Mouse (Mus musculus): ENCODE measurements at regions not wholly inside any gene's neighbourhood (a gene's known extent, or its start where the extent isn't known, plus 50 kb on each side); places are given as distances from the start of the nearest gene placed in this dataset.

DNA sequence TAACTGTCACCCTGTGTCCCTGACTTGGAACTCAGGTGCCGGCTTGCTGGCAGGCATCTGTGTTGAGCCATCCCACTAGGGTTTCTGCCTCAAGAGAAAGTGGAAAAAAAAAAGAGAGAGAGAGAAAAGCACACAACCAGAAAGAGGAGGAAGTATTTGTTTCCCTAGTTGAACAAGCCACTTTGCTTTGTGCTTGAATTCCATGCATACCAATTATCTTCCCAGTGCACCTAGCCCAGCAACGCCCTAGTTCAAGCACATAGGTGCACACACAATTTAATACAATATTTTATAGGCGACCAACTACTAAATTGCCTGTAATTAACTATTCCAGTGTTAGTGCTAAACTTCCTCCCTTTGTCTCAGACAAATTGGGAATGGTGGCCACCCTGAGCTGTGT lies 230.3 kb downstream of the Ccdc91 start:
- no peaks in the 10 kb centered on the region for H3K27me3 ChIP-seq (ENCODE audit: control insufficient read depth, insufficient read depth, low read length)
- no peak overlapping the region for H3K27ac ChIP-seq (replicated peaks; ENCODE audit: low read depth, low read length)
- H3K9me3 ChIP-seq (ENCODE audit: control insufficient read depth, low read length), result no peaks in the 10 kb centered on the region
- 42% methylated on average over 3 of the region's 3 CpGs for WGBS
- H3K9ac ChIP-seq (ENCODE audit: low read depth, low read length, severe bottlenecking), result no peak overlapping the region
- H3K4me1 ChIP-seq (ENCODE audit: control insufficient read depth, insufficient read depth, low read length), result no peaks in the 10 kb centered on the region
- ATAC-seq (ENCODE audit: low FRiP score, low read depth) (no peak), DNase-seq (ENCODE audit: low spot score) (no peak)
- no peak overlapping the region for H3K4me2 ChIP-seq (replicated peaks; ENCODE audit: low read depth, low read length, severe bottlenecking)
- no peak overlapping the region for H3K4me3 ChIP-seq (replicated peaks; ENCODE audit: low read length)
- no peaks in the 10 kb centered on the region for H3K36me3 ChIP-seq (ENCODE audit: control insufficient read depth, insufficient read depth, low read length)
- TF ChIP-seq POLR2A (IDR thresholded peaks at IDR 0.05; ENCODE audit: borderline replicate concordance, extremely low read depth, insufficient read depth, insufficient read length), result no peak

DNA sequence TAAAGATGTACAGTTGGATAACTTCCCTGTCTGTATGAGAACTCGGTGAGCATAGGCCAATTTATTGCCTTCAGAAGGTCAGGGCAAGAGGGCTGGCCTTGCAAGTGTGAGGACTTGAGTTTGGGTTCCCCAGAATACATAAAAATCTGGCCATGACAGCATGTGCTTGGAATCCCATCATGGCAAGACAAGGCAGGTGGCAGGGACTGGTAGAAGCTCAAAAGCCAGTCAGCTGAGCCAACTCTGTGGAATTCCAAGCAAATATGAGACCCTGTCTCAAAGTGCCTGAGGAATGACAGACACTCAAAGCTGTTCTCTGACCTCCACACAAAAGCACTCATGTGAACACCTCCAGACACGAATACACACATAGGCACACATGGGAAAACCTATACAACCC lies 231.1 kb downstream of the Ccdc91 start:
- 85% methylated on average over 2 of the region's 2 CpGs for WGBS
- ATAC-seq (ENCODE audit: low FRiP score, low read depth), result no peak
- no peaks in the 10 kb centered on the region for H3K9me3 ChIP-seq (ENCODE audit: control insufficient read depth, low read length)

DNA sequence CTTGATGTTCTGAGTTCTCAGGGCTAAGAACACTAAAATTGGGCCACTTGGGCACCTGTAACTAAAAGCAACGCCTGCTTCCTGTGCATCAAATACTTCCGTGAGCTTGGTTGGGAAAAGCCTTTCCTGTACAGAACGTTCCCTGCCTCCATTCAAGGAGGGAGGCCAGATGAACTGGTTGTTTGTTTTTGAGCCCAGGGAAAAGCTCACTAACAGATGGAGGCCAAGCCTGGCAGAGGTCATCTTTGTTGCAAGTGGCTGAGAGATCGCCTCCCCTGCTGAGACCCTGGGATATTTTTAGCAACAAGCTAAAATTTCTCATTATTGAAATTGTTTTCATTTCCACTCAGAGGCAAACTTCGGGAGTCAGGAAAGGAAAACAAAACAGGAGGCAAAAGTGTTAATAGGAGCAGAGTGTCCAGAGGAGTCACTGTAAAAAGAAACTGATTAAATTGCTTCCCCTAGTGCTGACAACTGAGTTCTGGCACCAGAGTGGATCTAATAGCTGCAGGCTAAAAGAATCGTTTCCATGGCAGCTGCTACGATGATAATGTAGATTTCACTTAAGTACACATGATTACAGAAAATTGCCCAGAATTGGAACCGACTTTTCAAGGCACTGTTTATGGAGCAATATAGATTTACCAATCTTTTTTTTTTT lies 242.6 kb downstream of the Ccdc91 start:
- H3K4me3 ChIP-seq (replicated peaks; ENCODE audit: low read length), result no peak overlapping the region
- no peak overlapping the region for H3K27ac ChIP-seq (replicated peaks; ENCODE audit: low read depth, low read length)
- DNase-seq (ENCODE audit: low spot score) (peak; percentile 39), ATAC-seq (ENCODE audit: low FRiP score, low read depth) (no peak)
- H3K9ac ChIP-seq (ENCODE audit: low read depth, low read length, severe bottlenecking), result no peak overlapping the region
- H3K4me1 ChIP-seq (ENCODE audit: control insufficient read depth, insufficient read depth, low read length), result peaks cover 12% of the 10 kb centered on the region; the same call in 1 of the 2 replicates
- H3K9me3 ChIP-seq (ENCODE audit: control insufficient read depth, low read length), result no peaks in the 10 kb centered on the region
- TF ChIP-seq POLR2A (IDR thresholded peaks at IDR 0.05; ENCODE audit: borderline replicate concordance, extremely low read depth, insufficient read depth, insufficient read length), result no peak
- no peaks in the 10 kb centered on the region for H3K27me3 ChIP-seq (ENCODE audit: control insufficient read depth, insufficient read depth, low read length)
- H3K4me2 ChIP-seq (replicated peaks; ENCODE audit: low read depth, low read length, severe bottlenecking), result no peak overlapping the region
- 33% methylated on average over 8 of the region's 8 CpGs for WGBS
- H3K36me3 ChIP-seq (ENCODE audit: control insufficient read depth, insufficient read depth, low read length), result no peaks in the 10 kb centered on the region

More for the DNA sequence above, 231.1 kb downstream of the Ccdc91 start:
- no peaks in the 10 kb centered on the region for H3K4me1 ChIP-seq (ENCODE audit: control insufficient read depth, insufficient read depth, low read length)
- TF ChIP-seq POLR2A (IDR thresholded peaks at IDR 0.05; ENCODE audit: borderline replicate concordance, extremely low read depth, insufficient read depth, insufficient read length), result no peak
- H3K4me3 ChIP-seq (replicated peaks; ENCODE audit: low read length), result no peak overlapping the region
- H3K9ac ChIP-seq (ENCODE audit: low read depth, low read length, severe bottlenecking), result no peak overlapping the region
- no peaks in the 10 kb centered on the region for H3K27me3 ChIP-seq (ENCODE audit: control insufficient read depth, insufficient read depth, low read length)
- no peak overlapping the region for H3K27ac ChIP-seq (replicated peaks; ENCODE audit: low read depth, low read length)
- no peak for DNase-seq (ENCODE audit: low spot score)
- H3K4me2 ChIP-seq (replicated peaks; ENCODE audit: low read depth, low read length, severe bottlenecking), result no peak overlapping the region
- H3K36me3 ChIP-seq (ENCODE audit: control insufficient read depth, insufficient read depth, low read length), result no peaks in the 10 kb centered on the region

DNA sequence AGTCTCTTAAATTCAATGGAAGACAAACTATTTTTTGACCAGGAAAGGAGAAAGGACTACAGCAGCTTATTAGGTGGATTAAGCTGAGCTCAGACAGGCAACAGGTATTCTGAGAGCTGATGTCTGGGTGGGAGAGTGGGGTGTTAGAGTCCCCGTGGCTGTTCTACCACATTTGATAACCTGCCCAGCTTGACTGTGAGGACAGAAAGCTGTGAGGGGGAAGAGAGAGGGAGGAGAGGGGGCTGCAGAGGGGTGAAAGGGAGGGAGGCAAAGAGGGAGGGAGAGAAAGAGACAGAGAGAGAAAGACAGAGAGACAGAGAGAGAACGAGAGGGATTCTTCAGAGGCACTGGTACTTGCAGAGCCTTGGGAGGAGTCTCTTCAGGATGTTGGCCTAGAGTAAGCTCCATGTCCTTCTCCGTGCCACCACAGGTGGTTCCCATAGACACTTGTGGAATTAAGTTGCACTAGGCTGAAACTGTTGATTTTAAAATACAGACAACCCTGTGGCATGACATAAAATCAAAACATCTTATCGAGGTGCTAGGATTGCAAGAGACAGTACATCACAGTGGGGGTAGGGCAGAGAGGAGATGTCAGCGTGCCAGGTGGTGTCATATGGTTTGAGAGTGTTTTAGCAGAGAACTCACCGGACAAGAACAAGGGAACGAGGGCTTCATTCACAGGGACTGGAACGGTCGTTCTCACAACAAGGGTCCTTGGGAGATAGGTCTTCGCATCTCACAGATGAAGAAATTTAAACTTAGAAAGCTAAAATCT lies 243.3 kb downstream of the Ccdc91 start:
- no peak for DNase-seq (ENCODE audit: low spot score)
- H3K4me2 ChIP-seq (replicated peaks; ENCODE audit: low read depth, low read length, severe bottlenecking), result no peak overlapping the region
- peaks cover 12% of the 10 kb centered on the region; the same call in 1 of the 2 replicates for H3K4me1 ChIP-seq (ENCODE audit: control insufficient read depth, insufficient read depth, low read length)
- H3K9ac ChIP-seq (ENCODE audit: low read depth, low read length, severe bottlenecking), result no peak overlapping the region
- ATAC-seq (ENCODE audit: low FRiP score, low read depth), result no peak
- TF ChIP-seq POLR2A (IDR thresholded peaks at IDR 0.05; ENCODE audit: borderline replicate concordance, extremely low read depth, insufficient read depth, insufficient read length), result no peak
- no peaks in the 10 kb centered on the region for H3K36me3 ChIP-seq (ENCODE audit: control insufficient read depth, insufficient read depth, low read length)
- H3K4me3 ChIP-seq (replicated peaks; ENCODE audit: low read length), result no peak overlapping the region
- no peaks in the 10 kb centered on the region for H3K9me3 ChIP-seq (ENCODE audit: control insufficient read depth, low read length)
- no peak overlapping the region for H3K27ac ChIP-seq (replicated peaks; ENCODE audit: low read depth, low read length)
- 75% methylated on average over 10 of the region's 10 CpGs for WGBS
- H3K27me3 ChIP-seq (ENCODE audit: control insufficient read depth, insufficient read depth, low read length), result no peaks in the 10 kb centered on the region

DNA sequence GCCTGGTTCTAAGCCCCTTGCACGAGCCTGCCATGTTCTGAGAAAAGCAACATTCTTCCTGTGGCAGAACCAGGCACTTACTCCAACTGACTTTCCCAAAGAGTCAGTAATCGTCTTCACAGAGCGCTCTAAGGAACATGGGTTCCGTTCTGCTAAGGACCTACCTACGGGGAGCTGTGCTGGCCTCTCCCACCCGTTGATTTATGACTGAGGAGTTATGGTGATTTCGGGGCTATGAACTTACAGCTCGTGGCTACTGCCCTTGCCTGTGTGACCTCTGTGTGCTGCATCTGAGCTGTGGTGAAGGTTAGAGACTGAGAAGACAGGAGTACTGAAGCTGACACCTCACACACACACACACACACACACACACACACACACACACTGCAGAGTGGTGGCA lies 243.9 kb downstream of the Ccdc91 start:
- no peak for TF ChIP-seq POLR2A (IDR thresholded peaks at IDR 0.05; ENCODE audit: borderline replicate concordance, extremely low read depth, insufficient read depth, insufficient read length)
- Histone ChIP-seq H3K9ac (ENCODE audit: low read depth, low read length, severe bottlenecking) (no peak overlapping the region), H3K36me3 (ENCODE audit: control insufficient read depth, insufficient read depth, low read length) (no peaks in the 10 kb centered on the region), H3K4me3 (replicated peaks; ENCODE audit: low read length) (no peak overlapping the region), H3K27ac (replicated peaks; ENCODE audit: low read depth, low read length) (no peak overlapping the region), H3K4me2 (replicated peaks; ENCODE audit: low read depth, low read length, severe bottlenecking) (no peak overlapping the region), H3K9me3 (ENCODE audit: control insufficient read depth, low read length) (no peaks in the 10 kb centered on the region), H3K27me3 (ENCODE audit: control insufficient read depth, insufficient read depth, low read length) (no peaks in the 10 kb centered on the region), H3K4me1 (ENCODE audit: control insufficient read depth, insufficient read depth, low read length) (peaks cover 12% of the 10 kb centered on the region; the same call in 1 of the 2 replicates)
- no peak for ATAC-seq (ENCODE audit: low FRiP score, low read depth)
- 49% methylated on average over 8 of the region's 8 CpGs for WGBS
- no peak for DNase-seq (ENCODE audit: low spot score)
